Mouse (Mus musculus) brain, embryonic 14.5 days (tissue): ENCODE data around the gene Scimp.

ENCODE experiments used
- CTCF ChIP-seq: fragments of 200-500 bp; IDR thresholded peaks from 2 replicates; pipeline ENCODE4 v1.5.1; 2012; ENCODE audit warnings: inconsistent platforms, mild to moderate bottlenecking, moderate library complexity, borderline replicate concordance; ENCODE audit not compliant: insufficient read depth, insufficient read length; ENCODE audit errors: extremely low read depth
- POLR2A ChIP-seq: fragments of 200-500 bp; IDR thresholded peaks from 2 replicates; pipeline ENCODE4 v1.6.1; 2012; ENCODE audit warnings: mild to moderate bottlenecking, inconsistent platforms, borderline replicate concordance; ENCODE audit not compliant: poor library complexity, insufficient read depth, insufficient read length, severe bottlenecking; ENCODE audit errors: extremely low read depth

- no peak for TF ChIP-seq POLR2A
- no peak for TF ChIP-seq CTCF
Measured at GRCm38 (mm10) chr11:70745636-70746035, 66.8 kb downstream of the Scimp start.
